Mouse (Mus musculus) frontal cortex, adult (tissue): Measurements from ENCODE around the gene Nenf.
A peak's percentile ranks its signal among the peaks of the same experiment; 100 is the strongest.

Experiments
- ATAC-seq: cut with Nextera tagmentation; 2 replicates; pipeline ENCODE4 v1.9.2; 2017; ENCODE audit warnings: mild to moderate bottlenecking, moderate library complexity, mixed read lengths; ENCODE audit not compliant: low TSS enrichment

The Nenf gene

GRCm38 (mm10) chr1:191317591-191318196 is at the start of gene Nenf:
TSS of gene Nenf (minus strand) at chr1:191318194.
- ATAC-seq, result peak; percentile 86

- no peak for ATAC-seq
Measured at GRCm38 (mm10) chr1:191364477-191364876, 46.5 kb upstream of the Nenf start.

GRCm38 (mm10) chr1:191362412-191362811 is 44.4 kb upstream of the Nenf start:
- no peak for ATAC-seq

GRCm38 (mm10) chr1:191359478-191359877 is 41.5 kb upstream of the Nenf start:
- no peak for ATAC-seq

- ATAC-seq, result no peak
Measured at GRCm38 (mm10) chr1:191356936-191357335, 38.9 kb upstream of the Nenf start.

- no peak for ATAC-seq
Measured at GRCm38 (mm10) chr1:191353836-191354235, 35.8 kb upstream of the Nenf start.

- ATAC-seq, result peak; percentile 47; the same call in 1 of the 2 replicates
Measured at GRCm38 (mm10) chr1:191352786-191353488, 34.9 kb upstream of the Nenf start.

- no peak for ATAC-seq
Measured at GRCm38 (mm10) chr1:191350355-191350754, 32.4 kb upstream of the Nenf start.

GRCm38 (mm10) chr1:191349486-191350037 is 31.6 kb upstream of the Nenf start:
- no peak for ATAC-seq

- ATAC-seq, result no peak
Measured at GRCm38 (mm10) chr1:191348996-191349395, 31.0 kb upstream of the Nenf start.

GRCm38 (mm10) chr1:191348592-191348991 is 30.6 kb upstream of the Nenf start:
- no peak for ATAC-seq

GRCm38 (mm10) chr1:191347602-191348001 is 29.6 kb upstream of the Nenf start:
- no peak for ATAC-seq

- ATAC-seq, result 0 out of 2 replicates have a peak, but pooled peaks have one; percentile 45
Measured at GRCm38 (mm10) chr1:191340530-191340929, 22.5 kb upstream of the Nenf start.

- no peak for ATAC-seq
Measured at GRCm38 (mm10) chr1:191339876-191340275, 21.9 kb upstream of the Nenf start.

GRCm38 (mm10) chr1:191334500-191334899 is 16.5 kb upstream of the Nenf start:
- ATAC-seq, result no peak

- ATAC-seq, result no peak
Measured at GRCm38 (mm10) chr1:191330356-191330755, 12.4 kb upstream of the Nenf start.

- no peak for ATAC-seq
Measured at GRCm38 (mm10) chr1:191328019-191328441, 10.0 kb upstream of the Nenf start.

- no peak for ATAC-seq
Measured at GRCm38 (mm10) chr1:191327258-191327657, 9.3 kb upstream of the Nenf start.

GRCm38 (mm10) chr1:191326233-191326882 is 8.4 kb upstream of the Nenf start:
- peak; percentile 47 for ATAC-seq

- peak; percentile 96 for ATAC-seq
Measured at GRCm38 (mm10) chr1:191325726-191326232, 7.8 kb upstream of the Nenf start, which contains the start of gene Tmem206. TSS of gene Tmem206 (plus strand) at chr1:191325912.

GRCm38 (mm10) chr1:191324733-191325590 is 7.0 kb upstream of the Nenf start:
- no peak for ATAC-seq
